Mouse (Mus musculus) embryonic facial prominence, embryonic 13.5 days (tissue): ENCODE data around the gene Lyrm4. TPM values are rescaled to one million over a fixed set of nuclear protein-coding genes. Genes with fewer than 3 reads are reported as not detected.

Source experiments
- ATAC-seq: fragments of 200-750 bp; cut with Nextera tagmentation; 2 replicates; pipeline ENCODE4 v1.8.0; 2017; ENCODE audit warnings: low read depth; ENCODE audit not compliant: insufficient number of reproducible peaks, insufficient read depth, low FRiP score, low TSS enrichment
- H3K27ac ChIP-seq: fragments of 300-500 bp; sonication (generic); 2 replicates; pipeline ENCODE4 v1.5.1; 2015; ENCODE audit warnings: moderate library complexity, mild to moderate bottlenecking, inconsistent platforms
- H3K27me3 ChIP-seq: fragments of 300-500 bp; sonication (generic); 2 replicates; pipeline ENCODE4 v1.6.1; 2015; ENCODE audit warnings: mild to moderate bottlenecking, inconsistent platforms
- H3K36me3 ChIP-seq: fragments of 300-500 bp; sonication (generic); 2 replicates; pipeline ENCODE4 v1.6.1; 2015; ENCODE audit warnings: mild to moderate bottlenecking, inconsistent platforms
- H3K4me1 ChIP-seq: fragments of 300-500 bp; sonication (generic); 2 replicates; pipeline ENCODE4 v1.6.1; 2015; ENCODE audit warnings: inconsistent platforms
- H3K4me2 ChIP-seq: fragments of 300-500 bp; sonication (generic); 2 replicates; pipeline ENCODE4 v1.6.1; 2015; ENCODE audit warnings: moderate library complexity, mild to moderate bottlenecking, inconsistent platforms
- H3K4me3 ChIP-seq: fragments of 300-500 bp; sonication (generic); 2 replicates; pipeline ENCODE4 v1.5.1; 2015; ENCODE audit warnings: mild to moderate bottlenecking, inconsistent platforms
- H3K9ac ChIP-seq: fragments of 300-500 bp; sonication (generic); 2 replicates; pipeline ENCODE4 v1.6.1; 2015; ENCODE audit warnings: mild to moderate bottlenecking, inconsistent platforms
- H3K9me3 ChIP-seq: fragments of 300-500 bp; sonication (generic); 2 replicates; pipeline ENCODE4 v1.6.1; 2016; ENCODE audit warnings: inconsistent platforms
- WGBS: fragments of 180-500 bp; shearing (Covaris S2); methylation state at CpG from one replicate; pipeline ENCODE4 v1.1.7; 2015; ENCODE audit warnings: mixed read lengths; 5-methylcytosine and 5-hydroxymethylcytosine counted together
- polyA plus RNA-seq: library from polyadenylated mRNA; unstranded; fragments of >200 nt; fragmentation: Nextera tagmentation; extraction: Ambion mirVana; gene quantifications from 2 replicates; pipeline ENCODE4 v1.2.1, GENCODE M21; 2015

Gene Lyrm4
- polyA plus RNA-seq, result 24.5 and 25.3 TPM in 2 replicates

DNA sequence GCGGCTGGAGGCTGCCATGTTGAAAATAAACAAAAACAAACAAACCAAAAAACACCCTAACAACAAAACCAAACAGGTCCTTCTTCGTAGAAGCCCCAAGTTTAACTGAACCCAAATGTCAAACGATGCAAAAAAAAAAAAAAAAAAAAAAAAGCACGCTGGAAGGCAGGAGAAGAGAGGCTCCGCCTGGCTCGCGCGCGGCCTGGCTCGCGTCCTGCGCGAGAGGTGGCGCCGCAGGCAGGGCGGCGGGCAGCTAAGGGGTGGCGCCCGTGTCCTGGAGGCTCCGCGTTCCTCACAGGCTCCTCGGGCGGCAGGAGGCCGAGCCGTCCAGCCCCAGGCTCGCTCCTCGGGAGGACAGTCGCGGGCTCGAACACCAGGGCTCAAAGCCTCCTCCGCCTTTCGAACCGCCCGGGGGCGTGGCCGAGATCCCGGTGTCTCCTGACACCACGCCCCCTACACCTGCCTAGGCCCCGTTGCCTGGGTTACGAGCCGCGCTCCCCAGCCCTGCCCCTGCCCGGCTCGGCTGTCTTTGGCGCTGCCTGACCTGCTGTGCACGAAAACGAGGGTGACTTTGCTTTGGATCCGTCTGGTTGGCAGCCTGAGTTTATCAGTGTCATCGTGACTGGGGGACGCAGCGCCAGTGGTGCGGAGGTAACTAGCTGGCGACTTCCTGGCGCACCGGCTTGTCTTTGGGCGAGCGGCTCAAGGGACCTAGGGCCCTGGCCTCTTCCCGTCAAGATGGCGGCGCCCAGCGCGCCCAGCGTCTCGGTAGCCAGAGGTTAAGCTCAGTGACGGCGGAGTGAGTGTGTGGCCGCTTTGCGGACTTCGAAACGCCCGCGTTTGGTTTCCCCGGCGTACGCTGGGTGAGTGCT, at the start of gene Lyrm4, which contains the start of gene Fars2:
TSS of gene Lyrm4 (minus strand) at position 384 of the 872 bp plus-strand sequence.
TSS of gene Fars2 (plus strand) at position 270 of the 872 bp plus-strand sequence.
- peaks cover 9% of the 10 kb centered on the region for H3K4me1 ChIP-seq
- peak within 1 kb of the TSS; percentile 96 for H3K27ac ChIP-seq
- H3K4me3 ChIP-seq, result peak within 1 kb of the TSS; percentile 72
- peak; percentile 98 for ATAC-seq
- H3K36me3 ChIP-seq, result no peaks in the 10 kb centered on the region
- H3K9ac ChIP-seq, result peak within 1 kb of the TSS; percentile 77
- no peaks in the 10 kb centered on the region for H3K9me3 ChIP-seq
- peak within 1 kb of the TSS; percentile 93 for H3K4me2 ChIP-seq
- under 1% methylated on average over 65 of the region's 75 CpGs for WGBS
- H3K27me3 ChIP-seq, result no peaks in the 10 kb centered on the region

DNA sequence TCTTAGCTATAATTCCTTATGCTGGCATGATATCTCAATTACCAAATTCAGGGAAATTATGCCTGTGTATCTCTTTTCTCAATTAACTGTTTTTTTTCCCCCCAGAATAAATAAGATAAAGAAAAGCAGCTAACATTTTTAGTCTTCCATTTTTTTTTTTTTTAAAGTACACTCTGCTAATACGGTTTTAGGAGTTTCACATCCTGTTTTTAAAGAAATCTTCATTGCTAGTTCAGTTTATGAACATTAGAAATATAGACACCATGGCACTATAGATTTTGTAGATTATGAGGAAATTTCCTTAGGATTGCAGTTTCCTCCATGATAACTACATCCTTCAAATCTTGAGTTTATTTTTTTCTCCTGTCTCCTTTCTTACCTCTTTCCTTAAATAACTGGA, 46.6 kb upstream of the Lyrm4 start:
- H3K27ac ChIP-seq, result no peak overlapping the region
- no peak overlapping the region for H3K4me2 ChIP-seq
- H3K4me3 ChIP-seq, result no peak overlapping the region
- H3K4me1 ChIP-seq, result no peaks in the 10 kb centered on the region
- no peaks in the 10 kb centered on the region for H3K27me3 ChIP-seq
- WGBS, result 80% methylated on average over 1 of the region's 1 CpGs
- H3K9ac ChIP-seq, result no peak overlapping the region
- H3K36me3 ChIP-seq, result no peaks in the 10 kb centered on the region
- no peaks in the 10 kb centered on the region for H3K9me3 ChIP-seq
- ATAC-seq, result no peak

DNA sequence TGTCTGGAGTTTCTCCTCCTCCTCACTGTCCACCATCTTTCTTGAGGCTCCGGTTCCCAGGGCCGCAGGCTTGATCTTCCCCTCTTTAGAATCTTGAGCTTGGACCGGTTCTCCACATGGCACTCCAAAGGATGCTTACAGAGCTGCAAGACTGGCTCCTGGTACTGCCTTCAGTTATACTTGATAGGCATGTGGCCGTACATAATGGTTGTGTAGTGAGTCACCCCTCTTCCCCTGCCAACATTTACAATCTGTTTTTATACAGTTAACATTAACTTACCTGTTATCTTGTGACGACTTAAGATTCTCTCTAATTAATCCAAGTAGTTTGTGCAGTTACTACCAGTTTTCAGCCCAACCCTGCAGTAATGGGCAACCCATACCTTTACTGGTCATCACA, 46.1 kb upstream of the Lyrm4 start:
- Histone ChIP-seq H3K27me3 (no peaks in the 10 kb centered on the region), H3K4me2 (no peak overlapping the region), H3K4me1 (no peaks in the 10 kb centered on the region), H3K27ac (no peak overlapping the region), H3K36me3 (no peaks in the 10 kb centered on the region), H3K9ac (no peak overlapping the region), H3K4me3 (no peak overlapping the region), H3K9me3 (no peaks in the 10 kb centered on the region)
- 89% methylated on average over 5 of the region's 5 CpGs for WGBS
- no peak for ATAC-seq

DNA sequence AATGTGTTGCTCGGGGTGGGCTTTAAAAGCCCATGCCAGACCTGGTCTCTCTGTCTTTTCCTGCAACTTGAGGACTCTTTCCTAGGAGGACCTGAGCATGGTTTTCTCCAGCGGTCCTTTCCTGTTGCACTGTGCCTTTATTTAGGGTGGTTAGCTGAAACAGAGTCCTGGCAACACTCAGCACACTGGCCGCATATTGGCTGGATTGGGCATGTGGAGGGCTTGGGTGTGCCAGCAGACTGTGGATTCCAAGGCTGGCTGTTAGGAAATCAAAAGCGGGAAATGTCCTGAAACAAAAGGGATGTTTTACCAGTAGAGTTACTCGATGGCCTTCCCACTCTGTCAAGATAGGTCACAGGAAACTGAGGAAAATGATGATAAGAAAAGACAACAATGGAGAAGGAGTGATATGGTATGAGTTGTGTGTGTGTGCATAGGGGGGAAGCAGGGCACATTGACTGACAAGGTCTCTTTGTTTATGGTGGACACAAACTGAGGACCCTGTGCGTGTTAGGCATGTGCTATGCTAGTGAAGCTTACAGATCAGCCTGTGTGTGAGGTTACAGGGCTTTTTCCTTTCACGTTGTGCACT, 39.1 kb upstream of the Lyrm4 start:
- no peak for ATAC-seq
- Histone ChIP-seq H3K36me3 (no peaks in the 10 kb centered on the region), H3K27ac (no peak overlapping the region), H3K9me3 (no peaks in the 10 kb centered on the region), H3K4me3 (no peak overlapping the region), H3K27me3 (no peaks in the 10 kb centered on the region), H3K4me2 (no peak overlapping the region), H3K9ac (no peak overlapping the region), H3K4me1 (0 out of 2 replicates have a peak, but pooled peaks cover 5% of the 10 kb centered on the region)
- WGBS, result 88% methylated on average over 7 of the region's 7 CpGs

DNA sequence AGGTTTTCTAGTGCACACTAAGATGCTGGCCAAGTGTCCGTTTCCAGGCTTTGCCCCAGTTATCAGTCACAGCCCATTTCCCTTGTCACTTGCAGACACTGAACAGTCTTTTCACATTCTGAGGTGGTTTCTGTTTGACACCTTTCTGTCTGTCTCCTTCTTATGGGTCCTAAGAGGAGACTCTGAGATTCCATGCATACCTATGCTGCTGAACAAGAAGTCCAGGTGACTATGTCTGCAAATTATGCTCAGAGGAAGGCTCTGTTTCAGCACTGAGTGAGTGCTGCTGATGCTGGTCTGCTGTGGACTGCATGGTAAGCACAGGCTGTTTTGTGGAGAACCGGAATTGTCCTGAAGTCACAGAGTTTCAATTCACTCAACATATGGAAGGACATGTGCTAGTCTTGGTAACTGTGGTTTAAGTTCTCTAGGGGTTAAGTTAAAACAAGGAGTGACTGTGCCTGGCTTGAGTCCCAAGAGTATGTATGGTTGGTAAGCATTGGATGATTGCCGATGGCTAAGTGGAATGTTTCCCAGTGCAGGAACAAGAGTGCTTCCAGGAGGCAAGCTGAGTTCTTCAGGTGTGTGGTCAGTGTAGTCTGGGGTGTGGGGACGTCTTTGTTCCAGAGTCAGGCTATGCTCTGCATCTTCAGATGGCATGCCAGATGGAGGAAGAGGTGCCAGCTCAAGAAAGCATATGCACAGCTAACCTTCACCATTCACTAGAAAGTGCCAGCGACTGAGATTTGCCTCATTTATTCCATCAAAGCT, 35.6 kb upstream of the Lyrm4 start:
- 75% methylated on average over 5 of the region's 5 CpGs for WGBS
- no peaks in the 10 kb centered on the region for H3K27me3 ChIP-seq
- H3K9me3 ChIP-seq, result no peaks in the 10 kb centered on the region
- H3K27ac ChIP-seq, result no peak overlapping the region
- ATAC-seq, result no peak
- no peaks in the 10 kb centered on the region for H3K36me3 ChIP-seq
- H3K4me3 ChIP-seq, result no peak overlapping the region
- H3K9ac ChIP-seq, result no peak overlapping the region
- H3K4me2 ChIP-seq, result no peak overlapping the region
- 0 out of 2 replicates have a peak, but pooled peaks cover 5% of the 10 kb centered on the region for H3K4me1 ChIP-seq

DNA sequence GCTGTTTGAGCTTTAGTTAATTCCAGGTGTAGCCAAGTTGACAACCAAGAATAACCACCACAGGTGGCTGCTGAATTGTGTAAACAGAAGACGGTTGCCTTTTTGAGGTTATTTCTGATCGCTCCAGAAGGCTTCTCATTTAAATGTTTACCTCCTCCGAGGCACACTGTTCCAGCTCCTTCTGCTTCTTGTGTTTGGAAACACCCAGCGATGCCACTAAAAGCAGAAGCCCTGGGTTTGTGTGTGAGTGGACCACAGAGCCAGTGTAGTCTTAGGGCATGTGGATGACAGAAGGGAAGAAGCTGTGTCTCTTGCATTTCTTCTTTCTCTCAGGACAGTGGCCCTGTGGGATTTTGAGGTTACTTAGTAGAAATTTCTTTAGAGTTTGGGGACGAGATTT, 32.9 kb upstream of the Lyrm4 start:
- no peak overlapping the region for H3K9ac ChIP-seq
- H3K4me1 ChIP-seq, result 0 out of 2 replicates have a peak, but pooled peaks cover 5% of the 10 kb centered on the region
- H3K27me3 ChIP-seq, result no peaks in the 10 kb centered on the region
- ATAC-seq, result no peak
- H3K4me2 ChIP-seq, result no peak overlapping the region
- no peak overlapping the region for H3K27ac ChIP-seq
- H3K9me3 ChIP-seq, result no peaks in the 10 kb centered on the region
- H3K4me3 ChIP-seq, result no peak overlapping the region
- no peaks in the 10 kb centered on the region for H3K36me3 ChIP-seq
- WGBS, result 47% methylated on average over 5 of the region's 5 CpGs

DNA sequence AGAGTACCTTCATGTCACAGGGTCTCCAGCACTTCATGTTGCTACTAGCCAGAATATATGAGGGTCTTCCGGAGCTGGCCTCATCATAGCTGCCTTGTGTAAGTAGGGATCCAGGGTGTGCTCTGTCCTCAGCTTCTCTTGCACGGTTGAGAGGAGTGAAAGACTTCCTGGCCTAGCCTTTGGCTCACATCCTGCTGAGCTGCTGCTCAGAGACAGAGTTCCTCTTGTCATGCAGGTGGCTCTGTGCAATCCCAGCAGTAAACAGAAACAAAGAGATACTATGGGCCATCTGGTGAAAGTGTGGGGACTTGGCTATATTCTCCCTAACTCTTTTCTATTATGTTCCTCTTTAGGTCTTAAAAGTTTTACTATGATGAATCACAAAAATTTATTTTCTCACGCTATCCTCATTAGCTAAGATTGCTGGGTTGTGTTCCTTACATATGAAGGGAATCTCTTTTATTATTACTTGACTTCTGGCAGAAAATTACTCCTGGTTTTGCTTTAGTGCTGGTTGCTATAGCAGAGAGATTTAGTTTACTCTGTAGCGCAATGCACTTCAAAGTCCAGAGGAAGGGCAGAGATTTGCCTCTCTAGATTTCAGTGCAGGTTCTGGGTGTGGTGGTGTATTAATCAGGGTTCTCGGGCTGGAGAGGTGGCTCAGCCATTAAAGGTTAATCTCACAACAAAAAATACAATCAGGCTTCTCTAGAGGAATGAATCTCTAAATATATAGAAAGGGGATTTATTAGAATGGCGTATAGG, 32.0 kb upstream of the Lyrm4 start:
- no peak overlapping the region for H3K4me3 ChIP-seq
- no peaks in the 10 kb centered on the region for H3K27me3 ChIP-seq
- 0 out of 2 replicates have a peak, but pooled peaks cover 5% of the 10 kb centered on the region for H3K4me1 ChIP-seq
- 50% methylated on average over 6 of the region's 6 CpGs for WGBS
- no peak overlapping the region for H3K4me2 ChIP-seq
- no peak overlapping the region for H3K27ac ChIP-seq
- ATAC-seq, result no peak
- H3K9me3 ChIP-seq, result no peaks in the 10 kb centered on the region
- no peaks in the 10 kb centered on the region for H3K36me3 ChIP-seq
- no peak overlapping the region for H3K9ac ChIP-seq

GRCm38 (mm10) chr13:36145601-36146000, 28.3 kb upstream of the Lyrm4 start:
- Histone ChIP-seq H3K36me3 (no peaks in the 10 kb centered on the region), H3K27ac (no peak overlapping the region), H3K9me3 (no peaks in the 10 kb centered on the region), H3K9ac (no peak overlapping the region), H3K4me2 (no peak overlapping the region), H3K4me1 (no peaks in the 10 kb centered on the region), H3K4me3 (no peak overlapping the region), H3K27me3 (no peaks in the 10 kb centered on the region)
- WGBS, result 79% methylated on average over 1 of the region's 1 CpGs
- ATAC-seq, result no peak

DNA sequence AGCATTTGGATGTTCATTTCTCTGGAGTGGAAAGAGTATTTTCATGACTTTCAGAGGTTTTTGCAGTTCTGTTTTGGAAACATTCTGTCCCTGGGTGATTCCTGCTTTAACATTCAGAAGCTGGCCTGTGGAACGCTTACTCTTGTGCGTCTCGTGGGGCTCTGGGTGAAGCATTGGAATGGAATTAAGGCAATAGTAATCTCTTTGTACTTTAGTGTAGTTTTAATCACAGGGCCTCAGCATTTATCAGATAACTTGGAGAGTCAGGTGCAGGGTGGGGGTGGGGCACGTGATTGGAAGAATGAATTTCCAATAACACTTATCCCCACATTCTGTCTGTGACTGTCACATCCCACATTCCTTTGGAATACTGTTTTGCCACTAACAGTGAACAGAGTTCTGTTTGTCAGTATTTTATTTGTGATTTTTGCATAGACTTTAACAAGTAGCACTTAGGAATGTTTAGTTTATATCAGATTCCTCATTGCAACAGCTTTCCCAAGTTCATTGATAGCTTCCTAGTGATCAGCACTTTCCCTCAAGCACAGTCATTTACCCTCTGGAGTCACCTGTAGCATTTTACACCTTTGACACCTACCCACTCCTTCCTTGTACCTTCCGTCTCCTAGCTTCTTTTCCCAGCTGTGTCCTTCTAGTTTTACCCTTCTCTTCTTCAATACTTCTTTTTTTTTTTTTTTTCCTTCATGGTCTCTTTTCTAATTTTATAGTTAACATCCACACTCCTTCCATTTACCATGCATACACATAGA, 23.1 kb upstream of the Lyrm4 start:
- Histone ChIP-seq H3K27me3 (no peaks in the 10 kb centered on the region), H3K9ac (no peak overlapping the region), H3K9me3 (no peaks in the 10 kb centered on the region), H3K36me3 (no peaks in the 10 kb centered on the region), H3K4me3 (no peak overlapping the region), H3K4me2 (no peak overlapping the region), H3K27ac (no peak overlapping the region), H3K4me1 (no peaks in the 10 kb centered on the region)
- no peak for ATAC-seq
- WGBS, result 77% methylated on average over 5 of the region's 5 CpGs

DNA sequence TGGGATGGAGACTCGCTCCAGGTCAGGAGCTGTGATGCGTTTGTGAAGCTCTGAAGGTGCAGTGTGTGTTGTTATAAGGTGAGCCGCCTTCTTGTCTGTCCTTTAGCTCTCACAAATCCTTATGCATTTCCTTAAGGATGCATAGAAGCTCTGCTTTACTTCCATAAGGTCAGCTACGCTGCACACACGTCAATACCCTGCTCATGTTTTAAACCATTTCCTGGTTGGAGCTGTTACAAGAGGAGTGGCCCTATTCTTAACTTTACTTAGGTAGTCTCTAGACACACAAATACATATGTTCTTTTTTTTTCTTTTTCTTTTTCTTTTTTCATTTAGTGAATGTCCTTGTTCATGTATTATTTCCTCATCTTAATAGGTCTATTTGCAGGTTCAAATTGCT, 22.4 kb upstream of the Lyrm4 start:
- ATAC-seq, result no peak
- Histone ChIP-seq H3K9me3 (no peaks in the 10 kb centered on the region), H3K4me2 (no peak overlapping the region), H3K27ac (no peak overlapping the region), H3K4me1 (no peaks in the 10 kb centered on the region), H3K27me3 (no peaks in the 10 kb centered on the region), H3K36me3 (no peaks in the 10 kb centered on the region), H3K9ac (no peak overlapping the region), H3K4me3 (no peak overlapping the region)
- WGBS, result 78% methylated on average over 5 of the region's 5 CpGs
